Mouse (Mus musculus) heart, adult 2 months (tissue): ENCODE data around the gene Gkap1.

Experiments used
- CTCF ChIP-seq: fragments of 200-600 bp; IDR thresholded peaks from 2 replicates; pipeline ENCODE4 v1.8.1; 2022; ENCODE audit warnings: antibody characterized with exemption, mild to moderate bottlenecking, moderate library complexity
- EP300 ChIP-seq: fragments of 200-500 bp; IDR thresholded peaks from 2 replicates; pipeline ENCODE4 v1.6.1; 2011; ENCODE audit warnings: low read depth, low read length, control low read depth; ENCODE audit not compliant: insufficient read depth
- POLR2A ChIP-seq: fragments of 200-500 bp; IDR thresholded peaks from 2 replicates; pipeline ENCODE4 v1.6.1; 2011; ENCODE audit warnings: mild to moderate bottlenecking, low read depth, low read length, control low read depth; ENCODE audit not compliant: insufficient read depth

GRCm38 (mm10) chr13:58281936-58282335 is 6.4 kb upstream of the Gkap1 start:
- no peak for TF ChIP-seq CTCF
- no peak for TF ChIP-seq POLR2A
- TF ChIP-seq EP300, result no peak
